Mouse (Mus musculus) embryonic facial prominence, embryonic 10.5 days (tissue): ENCODE measurements around the gene Nrxn2. TPM values are rescaled to one million over a fixed set of nuclear protein-coding genes. Genes with fewer than 3 reads are reported as not detected.
A peak's percentile ranks its signal among the peaks of the same experiment; 100 is the strongest.

ENCODE experiments used
- DNase-seq: peaks from one replicate; pipeline ENCODE4 v3.0.0-alpha.2; 2017; ENCODE audit warnings: low spot score
- H3K27ac ChIP-seq: fragments of 300-500 bp; sonication (generic); replicated peaks from 2 replicates; pipeline ENCODE4 v1.5.1; 2016; ENCODE audit warnings: mild to moderate bottlenecking
- H3K27me3 ChIP-seq: fragments of 300-500 bp; sonication (generic); replicated peaks from 2 replicates; pipeline ENCODE4 v1.6.1; 2016; ENCODE audit warnings: low read depth, mild to moderate bottlenecking; ENCODE audit not compliant: poor library complexity, severe bottlenecking
- H3K36me3 ChIP-seq: fragments of 300-500 bp; sonication (generic); replicated peaks from 2 replicates; pipeline ENCODE4 v1.6.1; 2016; ENCODE audit warnings: mild to moderate bottlenecking, moderate library complexity
- H3K4me1 ChIP-seq: fragments of 300-500 bp; sonication (generic); 2 replicates; pipeline ENCODE4 v1.6.1; 2016
- H3K4me3 ChIP-seq: fragments of 300-500 bp; sonication (generic); 2 replicates; pipeline ENCODE4 v1.5.1; 2016; ENCODE audit warnings: mild to moderate bottlenecking, moderate library complexity
- H3K9me3 ChIP-seq: fragments of 300-500 bp; sonication (generic); 2 replicates; pipeline ENCODE4 v1.6.1; 2016; ENCODE audit warnings: mild to moderate bottlenecking
- WGBS: fragments of 180-500 bp; shearing (Covaris S2); methylation state at CpG from one replicate; pipeline ENCODE4 v1.1.7; 2016; 5-methylcytosine and 5-hydroxymethylcytosine counted together
- polyA plus RNA-seq: library from polyadenylated mRNA; unstranded; fragments of >200 nt; fragmentation: Nextera tagmentation; extraction: Ambion mirVana; gene quantifications from 2 replicates; pipeline ENCODE4 v1.2.1, GENCODE M21; 2016

Gene Nrxn2
- polyA plus RNA-seq, 1 experiment from 2014 or later = 1.9 TPM

- peak overlapping the region; percentile 83; the same call in 1 of the 2 replicates for H3K27ac ChIP-seq
- H3K27me3 ChIP-seq = peaks cover 99% of the 10 kb centered on the region
- H3K4me3 ChIP-seq = peak overlapping the region; percentile 76
- H3K4me1 ChIP-seq = peaks cover 48% of the 10 kb centered on the region
- no peak for DNase-seq
- 9% methylated on average over 6 of the region's 6 CpGs for WGBS
- H3K36me3 ChIP-seq = no peaks in the 10 kb centered on the region
- no peaks in the 10 kb centered on the region for H3K9me3 ChIP-seq
Measured at GRCm38 (mm10) chr19:6496462-6497149, 78.1 kb downstream of the Nrxn2 start.

GRCm38 (mm10) chr19:6497150-6497801 is 78.7 kb downstream of the Nrxn2 start:
- Histone ChIP-seq H3K4me1 (peaks cover 52% of the 10 kb centered on the region), H3K36me3 (no peaks in the 10 kb centered on the region), H3K4me3 (peak overlapping the region; percentile 76), H3K27ac (peak overlapping the region; percentile 83), H3K9me3 (no peaks in the 10 kb centered on the region), H3K27me3 (peaks cover 100% of the 10 kb centered on the region)
- 0% methylated on average over 27 of the region's 39 CpGs for WGBS
- DNase-seq = peak; percentile 75

GRCm38 (mm10) chr19:6497803-6498202 is 79.3 kb downstream of the Nrxn2 start:
- H3K27me3 ChIP-seq = peaks cover 100% of the 10 kb centered on the region
- H3K9me3 ChIP-seq = no peaks in the 10 kb centered on the region
- DNase-seq = no peak
- peaks cover 55% of the 10 kb centered on the region for H3K4me1 ChIP-seq
- WGBS = under 1% methylated on average over 39 of the region's 39 CpGs
- peak overlapping the region; percentile 76 for H3K4me3 ChIP-seq
- no peaks in the 10 kb centered on the region for H3K36me3 ChIP-seq
- peak overlapping the region; percentile 83 for H3K27ac ChIP-seq

- Histone ChIP-seq H3K4me3 (peak overlapping the region; percentile 76), H3K36me3 (no peaks in the 10 kb centered on the region), H3K9me3 (no peaks in the 10 kb centered on the region), H3K27ac (peak overlapping the region; percentile 83), H3K4me1 (peaks cover 61% of the 10 kb centered on the region), H3K27me3 (peaks cover 100% of the 10 kb centered on the region)
- 5% methylated on average over 38 of the region's 38 CpGs for WGBS
- DNase-seq = no peak
Measured at GRCm38 (mm10) chr19:6498350-6499131, 80.0 kb downstream of the Nrxn2 start.

- Histone ChIP-seq H3K27me3 (peaks cover 100% of the 10 kb centered on the region), H3K27ac (no peak overlapping the region), H3K36me3 (no peaks in the 10 kb centered on the region), H3K4me1 (peaks cover 61% of the 10 kb centered on the region), H3K4me3 (peak overlapping the region; percentile 76), H3K9me3 (no peaks in the 10 kb centered on the region)
- 62% methylated on average over 6 of the region's 6 CpGs for WGBS
- no peak for DNase-seq
Measured at GRCm38 (mm10) chr19:6499860-6500635, 81.5 kb downstream of the Nrxn2 start.

- peaks cover 59% of the 10 kb centered on the region for H3K4me1 ChIP-seq
- H3K27ac ChIP-seq = no peak overlapping the region
- no peak for DNase-seq
- H3K36me3 ChIP-seq = no peaks in the 10 kb centered on the region
- 48% methylated on average over 2 of the region's 2 CpGs for WGBS
- peak overlapping the region; percentile 76; the same call in 1 of the 2 replicates for H3K4me3 ChIP-seq
- no peaks in the 10 kb centered on the region for H3K9me3 ChIP-seq
- peaks cover 100% of the 10 kb centered on the region for H3K27me3 ChIP-seq
Measured at GRCm38 (mm10) chr19:6500636-6501025, 82.1 kb downstream of the Nrxn2 start.

- peak; percentile 65 for DNase-seq
- H3K27ac ChIP-seq = peak overlapping the region; percentile 31
- H3K4me3 ChIP-seq = peak overlapping the region; percentile 56
- H3K4me1 ChIP-seq = peaks cover 46% of the 10 kb centered on the region
- H3K36me3 ChIP-seq = no peaks in the 10 kb centered on the region
- H3K27me3 ChIP-seq = peaks cover 100% of the 10 kb centered on the region
- H3K9me3 ChIP-seq = no peaks in the 10 kb centered on the region
- 1% methylated on average over 25 of the region's 25 CpGs for WGBS
Measured at GRCm38 (mm10) chr19:6502035-6502541, 83.6 kb downstream of the Nrxn2 start.

GRCm38 (mm10) chr19:6502543-6503319 is 84.2 kb downstream of the Nrxn2 start:
- Histone ChIP-seq H3K27ac (peak overlapping the region; percentile 31), H3K36me3 (no peaks in the 10 kb centered on the region), H3K9me3 (no peaks in the 10 kb centered on the region), H3K27me3 (peaks cover 100% of the 10 kb centered on the region), H3K4me1 (peaks cover 46% of the 10 kb centered on the region), H3K4me3 (peak overlapping the region; percentile 56)
- WGBS = 5% methylated on average over 20 of the region's 20 CpGs
- peak; percentile 87 for DNase-seq

- H3K27ac ChIP-seq = no peak overlapping the region
- H3K4me1 ChIP-seq = peaks cover 37% of the 10 kb centered on the region
- 62% methylated on average over 16 of the region's 16 CpGs for WGBS
- no peak for DNase-seq
- H3K9me3 ChIP-seq = no peaks in the 10 kb centered on the region
- peaks cover 93% of the 10 kb centered on the region for H3K27me3 ChIP-seq
- no peak overlapping the region for H3K4me3 ChIP-seq
- no peaks in the 10 kb centered on the region for H3K36me3 ChIP-seq
Measured at GRCm38 (mm10) chr19:6503926-6504655, 85.6 kb downstream of the Nrxn2 start.

- peaks cover 91% of the 10 kb centered on the region for H3K27me3 ChIP-seq
- H3K4me3 ChIP-seq = no peak overlapping the region
- 91% methylated on average over 12 of the region's 12 CpGs for WGBS
- H3K9me3 ChIP-seq = no peaks in the 10 kb centered on the region
- no peaks in the 10 kb centered on the region for H3K36me3 ChIP-seq
- no peak for DNase-seq
- no peak overlapping the region for H3K27ac ChIP-seq
- H3K4me1 ChIP-seq = peaks cover 35% of the 10 kb centered on the region
Measured at GRCm38 (mm10) chr19:6504656-6505045, 86.1 kb downstream of the Nrxn2 start.

- Histone ChIP-seq H3K4me3 (no peak overlapping the region), H3K4me1 (peaks cover 25% of the 10 kb centered on the region), H3K27ac (no peak overlapping the region), H3K36me3 (no peaks in the 10 kb centered on the region), H3K27me3 (peaks cover 90% of the 10 kb centered on the region), H3K9me3 (no peaks in the 10 kb centered on the region)
- no peak for DNase-seq
- WGBS = 54% methylated on average over 10 of the region's 10 CpGs
Measured at GRCm38 (mm10) chr19:6507393-6507792, 88.9 kb downstream of the Nrxn2 start.
